Mouse (Mus musculus) kidney, postnatal 10 days (tissue): ENCODE results near the gene Lbhd2.

Experiments
- DNase-seq: peaks from one replicate; pipeline ENCODE4 v3.0.0; 2021; ENCODE audit warnings: mixed read lengths

Lbhd2 gene

DNA sequence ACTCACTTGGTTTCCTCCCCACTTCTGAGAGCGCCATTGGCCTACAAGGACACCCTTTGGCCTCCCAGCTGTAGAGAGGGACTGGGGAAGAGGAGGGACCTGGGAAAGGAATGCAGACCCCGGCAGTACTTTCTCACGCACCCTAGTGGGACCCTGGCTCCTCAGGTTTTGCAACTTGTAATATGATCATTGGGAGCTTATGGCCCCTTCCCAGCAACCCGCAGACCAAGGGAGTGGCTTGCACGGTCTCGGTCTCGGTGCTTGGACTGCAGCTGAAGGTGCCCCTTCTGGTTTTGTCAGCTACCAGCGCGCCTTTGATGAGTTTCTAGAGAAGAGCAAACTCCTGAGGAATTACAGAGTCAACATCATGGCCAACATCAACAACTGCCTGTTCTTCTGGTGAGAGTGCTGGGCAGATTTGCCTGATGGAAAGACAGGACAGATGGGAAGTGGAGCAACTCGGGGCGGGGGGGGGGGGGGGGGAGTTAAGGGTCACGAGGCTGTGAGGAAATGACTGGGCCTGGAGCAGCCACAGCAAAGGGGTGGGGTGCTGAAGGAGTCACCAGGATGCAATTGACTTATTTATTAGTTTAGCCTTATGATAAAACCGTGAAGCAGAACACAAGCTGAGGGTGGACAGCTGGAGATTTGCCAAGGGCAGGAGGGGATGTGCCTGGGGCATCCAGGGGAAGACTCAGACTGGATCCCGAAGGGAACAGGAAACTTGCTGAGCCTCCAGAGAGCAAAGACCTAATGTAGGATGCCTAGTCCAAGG, 42.5 kb downstream of the Lbhd2 start:
- DNase-seq: peak; percentile 86

DNA sequence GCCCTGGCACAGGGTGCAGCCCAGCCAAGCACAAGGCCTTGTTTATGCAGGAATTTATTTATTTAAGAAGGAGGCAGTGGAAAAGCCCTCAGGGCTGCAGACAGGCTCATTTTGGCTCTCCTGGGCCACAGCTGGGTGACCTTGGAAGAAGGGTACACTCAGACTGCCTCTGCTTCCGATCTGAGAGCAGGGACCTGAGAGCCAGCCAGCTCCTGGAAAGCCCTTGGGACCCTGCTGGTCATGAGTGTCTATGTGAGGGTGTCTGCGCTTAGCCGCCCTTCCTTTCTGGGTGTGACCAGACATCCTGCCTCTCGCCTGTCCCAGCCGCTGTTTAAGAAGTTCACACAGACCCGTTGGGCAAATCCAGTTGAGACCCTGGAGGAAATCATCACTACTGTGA, 43.8 kb downstream of the Lbhd2 start:
- DNase-seq: peak; percentile 80

DNA sequence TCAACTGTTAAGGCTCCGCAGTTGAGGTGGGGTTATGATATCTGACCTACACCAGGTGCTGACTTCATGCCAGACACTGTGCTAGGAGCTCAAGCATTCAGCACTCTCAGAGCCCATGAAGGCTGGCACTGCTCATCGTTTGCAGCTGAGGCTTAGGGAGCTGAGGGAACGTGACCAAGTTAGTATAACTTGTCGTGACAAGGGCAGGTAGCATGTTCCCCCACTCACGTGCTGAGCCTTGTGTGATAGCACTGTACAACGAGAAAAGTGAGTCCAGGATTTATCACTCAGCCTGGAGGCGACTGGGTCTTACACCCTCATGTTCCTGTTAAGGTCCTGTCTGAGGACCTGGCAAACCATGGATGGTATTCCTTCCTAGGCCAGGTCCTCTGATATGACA, 45.0 kb downstream of the Lbhd2 start:
- no peak for DNase-seq

DNA sequence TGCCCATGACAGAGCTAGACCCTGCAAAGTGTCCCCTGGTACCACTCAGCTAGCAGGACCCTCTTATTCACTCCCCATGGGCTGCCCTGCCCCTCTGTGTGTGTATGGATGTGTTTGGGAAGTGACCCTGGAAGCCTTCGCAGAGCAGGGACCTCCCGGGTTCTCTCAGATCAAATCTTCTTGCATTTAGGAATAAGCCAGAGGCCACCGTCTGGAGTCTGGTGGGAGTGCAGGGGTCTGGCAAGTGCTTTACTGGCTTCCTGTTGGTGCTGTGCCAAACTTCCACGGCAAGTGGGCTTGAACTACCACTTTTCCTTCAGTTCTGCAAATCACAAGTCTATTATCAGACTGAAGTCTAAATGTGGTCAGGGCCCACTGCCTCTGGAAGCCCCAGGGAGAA, 47.4 kb downstream of the Lbhd2 start:
- DNase-seq: peak; percentile 80

DNA sequence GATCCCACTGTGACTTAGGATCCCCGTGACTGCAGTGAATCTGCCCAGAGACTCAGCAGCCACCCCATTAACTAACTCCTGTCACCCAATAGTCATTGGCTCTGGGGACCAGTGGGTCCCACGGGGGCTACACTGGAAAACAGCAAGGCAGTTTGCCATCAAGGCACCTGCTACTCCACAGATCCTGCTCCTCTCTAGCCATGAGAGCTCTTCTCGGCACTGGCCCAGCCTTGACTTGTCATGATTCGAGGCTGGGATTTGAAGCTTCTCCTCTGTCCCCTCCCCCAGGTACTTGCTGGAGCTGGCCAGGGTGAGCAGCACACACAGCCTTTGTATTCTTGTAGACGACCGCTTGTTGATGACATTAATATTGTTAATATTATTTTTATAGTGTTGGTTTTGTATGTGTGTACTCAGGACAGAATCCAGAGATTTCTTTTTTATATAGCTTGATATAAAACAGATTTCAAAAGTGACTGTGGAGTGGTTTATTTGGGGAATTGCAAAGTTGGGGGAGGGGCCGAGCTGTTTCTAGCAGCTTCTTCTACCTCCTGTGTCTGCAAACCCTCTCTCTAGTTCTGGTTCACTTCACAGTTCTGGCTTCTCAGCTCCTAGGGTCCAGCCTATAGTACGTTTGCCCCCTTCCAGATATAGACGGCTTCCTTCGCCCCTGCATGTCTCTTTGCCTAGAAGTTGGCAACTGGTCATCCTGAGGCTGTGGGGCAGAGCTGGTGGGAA, 48.1 kb downstream of the Lbhd2 start:
- peak; percentile 58 for DNase-seq

DNA sequence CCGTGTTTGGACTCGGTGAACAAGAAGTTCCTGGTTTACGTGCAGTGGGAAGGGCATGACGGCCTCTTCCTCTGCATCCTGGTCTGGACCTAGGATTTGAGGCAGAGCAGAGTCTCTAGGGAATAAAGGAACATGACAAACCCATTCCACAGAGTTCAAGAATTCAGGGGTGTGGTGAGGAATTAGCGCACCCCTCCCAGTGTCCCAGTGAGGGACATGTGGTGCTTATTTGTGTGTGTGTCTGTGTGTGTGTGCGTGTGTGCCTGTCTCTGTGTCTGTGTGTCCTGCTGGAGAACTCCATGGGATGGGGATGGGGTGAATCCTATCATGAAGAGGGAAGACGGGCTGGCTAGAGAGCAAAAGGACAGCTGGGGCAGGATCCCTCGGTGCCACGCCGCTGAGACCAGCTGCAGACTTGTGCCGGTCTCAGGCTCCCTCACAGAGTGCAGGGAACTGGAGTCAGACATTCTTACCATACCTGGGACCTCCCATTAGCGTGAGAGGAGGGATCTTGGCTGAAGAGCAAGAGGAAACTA, 48.8 kb downstream of the Lbhd2 start:
- peak; percentile 52 for DNase-seq

DNA sequence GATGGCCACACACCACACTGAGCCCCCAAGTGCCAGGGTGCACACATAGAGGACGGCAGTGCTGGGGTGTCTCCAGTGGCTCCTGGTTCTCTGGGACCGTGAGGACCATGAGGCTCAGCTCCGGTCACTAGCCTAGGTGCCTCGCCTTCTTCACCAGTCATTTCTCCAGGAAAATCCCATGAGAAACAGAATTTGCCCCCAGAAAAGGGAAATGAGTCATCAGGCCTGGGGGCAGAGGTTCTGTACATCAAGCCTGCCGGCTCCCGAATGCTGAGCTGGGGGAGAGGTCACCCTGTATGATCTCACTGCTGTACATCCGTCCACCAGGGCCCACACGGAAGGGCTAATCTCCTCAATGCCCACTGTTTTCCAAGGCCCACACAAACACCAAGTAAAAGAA, 49.3 kb downstream of the Lbhd2 start:
- peak; percentile 42 for DNase-seq

DNA sequence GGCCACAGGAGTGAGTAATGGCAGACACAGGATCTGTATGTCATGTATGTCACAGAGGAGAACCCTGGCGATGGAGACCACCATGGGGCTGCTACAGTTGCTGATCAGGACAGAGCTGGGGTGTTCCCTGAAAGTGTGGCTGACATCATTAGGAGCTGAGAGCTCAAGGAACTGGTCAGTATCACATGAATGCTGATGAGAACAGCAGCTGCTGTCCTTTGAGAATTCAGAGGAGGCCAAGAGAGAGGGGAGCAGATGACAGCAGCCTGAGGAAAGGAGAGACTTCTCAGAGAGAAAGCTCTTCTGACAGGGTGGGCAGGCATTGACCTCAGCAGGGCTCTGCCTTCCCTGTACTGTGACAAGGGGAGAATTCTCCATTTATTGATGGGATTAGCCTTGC, 51.1 kb downstream of the Lbhd2 start:
- DNase-seq: no peak
